Mouse (Mus musculus) mouse trophoblast stem cell (cell line): ENCODE measurements around the gene Fam129b.

Experiments used
- in situ Hi-C, 2 experiments: fragments of 300-500 bp; cut with MseI, MboI; formaldehyde crosslinking; loops; 2 replicates in 1 of 2; 3 replicates in 1 of 2; pipeline ENCODE4 v1.15.1; 2025

Fam129b gene

DNA sequence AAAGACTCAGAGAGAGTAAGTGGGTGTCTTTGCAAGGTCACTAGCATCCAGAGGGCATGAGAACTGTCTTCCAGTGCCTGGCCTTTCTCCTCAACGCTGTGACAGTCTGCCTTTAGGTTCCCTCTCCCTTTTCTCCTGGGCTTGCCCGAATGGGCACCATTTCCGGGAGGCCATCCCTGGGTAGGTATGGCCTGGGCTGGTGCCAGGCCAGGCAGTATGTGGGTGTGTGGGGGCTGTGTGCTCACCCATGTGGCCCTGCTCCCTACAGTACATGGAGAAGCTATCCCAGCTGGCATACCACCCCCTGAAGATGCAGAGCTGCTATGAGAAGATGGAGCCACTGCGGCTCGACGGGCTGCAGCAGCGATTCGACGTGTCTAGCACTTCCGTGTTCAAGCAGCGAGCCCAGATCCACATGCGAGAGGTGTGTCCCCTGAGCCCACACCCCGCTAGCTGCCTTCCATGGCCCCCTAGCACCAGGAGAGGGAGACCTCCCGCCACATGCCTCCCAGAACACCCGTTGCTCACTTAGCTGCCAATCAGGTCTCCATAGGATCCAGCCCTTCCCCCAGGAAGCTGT, 46.0 kb downstream of the Fam129b start:
- in situ Hi-C loops, result no loop called here

- in situ Hi-C loops, result no loop called here
Observed at GRCm38 (mm10) chr2:32922564-32922963, 46.6 kb downstream of the Fam129b start.

DNA sequence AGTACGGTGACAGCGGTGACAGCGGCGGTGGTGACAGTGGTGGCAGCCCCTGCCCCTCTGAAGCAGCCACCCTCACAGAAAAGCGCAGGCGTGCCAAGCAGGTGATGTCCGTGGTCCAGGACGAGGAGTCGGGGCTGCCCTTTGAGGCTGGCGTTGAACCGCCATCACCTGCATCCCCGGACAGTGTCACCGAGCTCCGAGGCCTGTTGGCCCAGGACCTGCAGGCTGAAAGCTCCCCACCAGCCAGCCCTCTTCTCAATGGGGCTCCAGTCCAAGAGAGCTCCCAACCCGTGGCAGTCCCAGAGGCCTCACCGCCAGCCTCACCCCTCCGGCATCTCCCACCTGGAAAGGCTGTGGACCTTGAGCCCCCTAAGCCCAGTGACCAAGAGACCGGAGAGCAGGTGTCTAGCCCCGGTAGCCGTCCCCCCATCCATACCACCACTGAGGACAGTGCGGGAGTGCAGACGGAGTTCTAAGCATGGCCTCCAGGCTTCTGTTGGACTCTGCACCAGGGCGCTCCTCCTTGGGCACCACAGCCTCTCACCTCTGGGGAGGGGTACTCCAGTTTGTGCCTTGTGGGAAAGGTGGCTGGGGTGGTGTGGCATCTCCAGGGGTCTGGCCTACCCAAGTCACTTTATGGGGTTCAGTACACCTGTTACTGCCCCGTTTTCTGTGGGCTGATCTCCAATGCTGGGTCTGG, 47.8 kb downstream of the Fam129b start:
- in situ Hi-C loops, result no loop called here

GRCm38 (mm10) chr2:32924306-32924844, 48.5 kb downstream of the Fam129b start:
- in situ Hi-C loops, result no loop called here

DNA sequence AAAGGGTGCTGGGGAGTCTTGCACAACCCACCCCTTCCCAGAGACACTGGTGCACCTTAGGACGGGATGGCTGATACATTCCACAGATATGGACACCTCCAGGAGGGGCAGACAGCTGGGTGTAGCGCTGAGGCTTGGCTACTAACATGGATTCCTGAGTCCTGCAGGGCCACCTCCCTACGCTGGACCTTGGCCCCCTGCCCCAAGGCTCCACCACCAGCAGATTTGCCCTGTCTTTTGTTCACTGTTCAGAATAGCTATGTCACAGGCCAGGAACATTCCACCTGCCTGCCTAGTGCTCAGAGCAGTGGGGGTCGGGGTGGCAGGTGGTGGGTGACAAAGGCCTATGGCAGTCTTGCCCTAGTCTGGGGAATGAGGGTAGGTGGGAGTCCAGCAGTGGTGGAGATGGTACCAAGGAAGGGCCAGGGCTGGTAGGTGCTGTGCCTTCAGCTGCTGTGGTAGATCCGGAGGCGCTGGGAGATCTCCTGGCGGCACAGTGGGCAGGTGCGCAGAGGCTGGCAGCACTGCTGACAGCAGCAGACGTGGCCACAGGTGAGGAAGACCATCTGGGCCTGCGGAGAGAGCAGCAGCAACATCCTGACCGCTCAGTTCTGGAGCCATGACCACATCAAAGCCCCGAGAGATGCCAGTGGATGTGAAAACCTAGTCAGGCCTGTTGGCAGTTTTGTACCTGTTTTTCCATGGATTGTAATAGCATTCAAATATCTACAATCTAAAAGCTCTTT, 50.6 kb downstream of the Fam129b start:
- in situ Hi-C loops, result no loop called here

DNA sequence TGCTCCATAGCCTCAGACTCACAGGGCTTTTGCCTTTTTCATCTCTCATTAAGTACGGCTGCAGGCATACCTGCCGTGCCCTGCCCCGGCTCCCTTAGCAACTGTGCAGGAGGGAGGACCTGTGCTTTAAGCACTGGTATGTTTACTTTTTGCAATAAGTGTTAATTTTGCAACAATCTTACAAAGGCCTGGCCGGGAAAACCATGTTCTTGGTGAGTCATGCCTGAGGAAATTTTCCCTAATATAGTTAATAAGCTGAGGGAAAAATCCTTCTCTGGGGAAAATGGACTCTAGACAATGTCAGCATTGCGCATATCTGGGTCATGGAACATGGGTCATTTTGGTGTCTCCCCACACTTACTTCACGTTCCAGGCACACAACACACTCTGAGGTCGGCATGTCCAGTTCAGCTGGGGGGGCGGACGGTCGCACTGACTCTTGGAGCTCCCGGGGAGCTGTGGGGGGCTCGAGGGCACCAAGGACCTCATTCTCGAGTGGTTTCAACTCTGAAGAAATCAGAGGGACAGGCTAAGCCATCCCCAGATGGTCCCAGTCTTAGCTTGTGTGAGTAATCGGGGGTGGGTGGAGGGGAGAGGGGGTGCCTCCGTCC, 51.8 kb downstream of the Fam129b start:
- in situ Hi-C loops, result no loop called here

GRCm38 (mm10) chr2:32928235-32928946, 52.5 kb downstream of the Fam129b start:
- in situ Hi-C loops, result no loop called here

DNA sequence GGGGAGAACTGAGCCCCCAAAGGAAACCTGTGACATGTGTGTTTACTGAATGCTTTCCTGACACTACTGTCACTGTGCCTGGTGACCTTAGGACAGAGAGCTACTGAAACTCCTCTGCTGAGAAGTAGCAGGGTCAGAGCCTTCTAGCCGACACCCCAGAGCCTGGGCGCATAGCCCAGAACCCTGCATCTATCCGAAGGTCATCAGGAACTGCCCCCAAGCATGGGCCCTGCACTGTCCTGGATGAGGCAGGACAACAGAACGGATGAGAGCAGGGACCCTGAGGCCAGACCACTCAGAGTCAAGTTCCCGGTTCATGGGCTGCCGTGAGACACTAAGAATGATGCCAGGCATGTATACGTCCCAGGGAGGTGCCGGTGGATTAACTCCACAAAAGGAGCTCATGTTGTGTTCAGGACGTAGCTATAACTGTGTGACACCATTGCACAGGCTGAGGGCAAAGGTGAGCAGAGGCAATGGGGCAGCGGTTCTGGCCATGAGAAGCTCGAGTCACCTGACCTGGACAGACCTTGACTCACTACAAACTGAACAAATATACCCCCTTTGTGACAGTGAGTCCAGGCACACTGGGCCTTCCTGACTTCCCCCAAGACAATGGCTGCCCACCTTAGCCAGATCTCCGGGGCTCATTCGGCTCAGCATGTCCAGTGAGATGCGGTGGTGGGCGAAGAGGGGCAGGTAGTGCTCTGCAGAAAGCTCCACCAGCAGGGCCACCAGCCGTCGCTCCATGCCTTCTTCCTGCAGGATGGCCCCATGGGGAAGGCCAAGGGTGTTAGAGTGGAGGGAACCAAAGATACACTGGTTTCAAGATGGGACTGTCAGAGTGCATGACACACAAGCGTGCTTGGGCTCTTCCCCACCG, 53.3 kb downstream of the Fam129b start:
- in situ Hi-C loops, result no loop called here

- in situ Hi-C loops, result no loop called here
Observed at GRCm38 (mm10) chr2:32931730-32932129, 55.8 kb downstream of the Fam129b start.

- in situ Hi-C loops, result no loop called here
Observed at GRCm38 (mm10) chr2:32938741-32939140, 62.8 kb downstream of the Fam129b start.

DNA sequence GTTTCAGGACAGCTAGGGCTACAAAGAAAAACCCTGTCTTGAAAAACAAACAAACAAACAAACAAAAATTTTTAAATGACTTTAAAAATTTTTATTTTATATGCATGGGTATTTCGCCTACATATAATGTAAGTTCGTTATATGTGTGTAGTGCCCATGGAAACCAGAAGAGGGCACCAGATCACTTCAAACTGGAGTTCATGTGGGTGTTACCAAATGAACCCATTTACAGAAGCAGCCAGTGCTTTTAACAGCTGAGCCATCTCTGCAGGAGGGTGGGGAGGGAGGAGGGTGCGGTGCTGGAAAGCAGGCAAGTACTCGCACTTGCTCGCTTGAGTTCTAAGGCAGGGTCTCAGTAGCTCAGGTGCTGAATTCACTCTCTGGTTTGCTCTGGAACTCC, 63.5 kb downstream of the Fam129b start:
- in situ Hi-C loops, result no loop called here

DNA sequence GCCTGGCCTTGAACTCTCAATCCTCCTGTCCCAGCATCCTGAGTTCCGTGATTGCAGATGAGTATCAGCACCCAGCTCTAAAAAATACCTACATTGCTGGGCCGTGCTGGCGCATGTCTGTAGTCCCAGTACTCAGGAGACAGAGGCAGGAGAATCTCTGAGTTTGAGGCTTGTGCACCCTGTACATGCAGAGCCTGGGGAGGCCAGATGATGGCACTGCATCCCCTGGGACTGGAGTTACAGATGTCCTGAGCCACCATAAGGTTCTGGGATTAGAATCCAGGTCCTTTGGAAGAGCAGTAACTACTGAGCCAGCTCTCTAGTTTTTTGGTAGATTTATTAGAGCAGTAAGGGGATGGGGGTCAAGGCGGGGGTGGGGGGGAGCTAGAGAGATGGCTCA, 64.6 kb downstream of the Fam129b start:
- in situ Hi-C loops, result no loop called here

- in situ Hi-C loops, result no loop called here
Observed at GRCm38 (mm10) chr2:32947454-32947853, 71.5 kb downstream of the Fam129b start.

DNA sequence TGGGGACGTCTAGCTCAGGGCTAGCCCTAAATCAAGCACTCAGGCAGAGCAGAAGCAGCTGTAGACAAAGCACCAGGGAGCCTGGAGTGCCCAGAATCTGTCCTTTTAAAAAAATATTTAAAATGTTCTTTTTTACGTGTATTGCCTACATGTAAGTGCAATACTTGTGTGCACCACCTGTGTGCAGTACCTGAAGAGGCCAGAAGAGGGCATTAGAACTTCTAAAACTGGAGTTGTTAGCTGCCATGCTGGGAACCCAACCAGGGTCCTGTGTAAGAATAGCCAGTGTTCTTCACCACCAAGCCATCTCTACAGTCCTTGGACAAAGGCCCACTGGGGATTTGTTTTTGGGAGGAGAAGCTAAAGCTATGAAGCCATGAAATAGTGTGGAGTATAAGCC, 78.7 kb downstream of the Fam129b start:
- in situ Hi-C loops, result no loop called here

DNA sequence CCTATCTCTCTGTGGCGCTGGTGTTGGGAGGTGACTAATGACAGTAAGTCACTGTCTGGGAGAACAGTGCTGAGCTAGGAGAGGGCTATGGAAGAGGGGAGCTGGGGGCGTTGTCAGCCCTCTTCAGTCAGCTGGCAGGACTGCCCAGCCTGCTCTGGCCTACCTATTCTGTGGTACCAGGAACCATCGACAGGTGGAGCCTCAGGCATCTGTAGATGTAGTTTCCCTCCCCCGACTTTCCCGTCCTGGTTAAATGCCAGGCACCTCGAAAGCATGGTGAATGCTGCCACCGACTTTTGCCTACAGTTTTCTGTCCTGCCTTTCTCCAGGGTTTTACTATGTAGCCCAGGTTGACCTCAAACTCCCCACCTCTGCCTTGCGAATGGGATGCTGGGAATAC, 81.4 kb downstream of the Fam129b start:
- in situ Hi-C loops, result no loop called here

GRCm38 (mm10) chr2:32960273-32960672, 84.4 kb downstream of the Fam129b start:
- in situ Hi-C loops, result no loop called here

GRCm38 (mm10) chr2:32961192-32961995, 85.5 kb downstream of the Fam129b start, which contains the start of the genes Rpl12 and Lrsam1:
Gene Rpl12 (plus strand): TSS chr2:32961559.
Gene Lrsam1 (minus strand): TSS chr2:32961614.
- in situ Hi-C loops, result no loop called here

GRCm38 (mm10) chr2:32962062-32962874, 86.4 kb downstream of the Fam129b start:
- in situ Hi-C loops, result no loop called here

- in situ Hi-C loops, result no loop called here
Observed at GRCm38 (mm10) chr2:32962875-32963220, 86.9 kb downstream of the Fam129b start.
